Mouse (Mus musculus) frontal cortex, adult 2 months (tissue): ENCODE data around the gene Dstyk. TPM values are rescaled to one million over a fixed set of nuclear protein-coding genes. Genes with fewer than 3 reads are reported as not detected.
"Not testable (repeated sequence)": the region's sequence is repeated elsewhere in the genome, so short reads cannot be mapped to it uniquely, and the experiment has no call there.

Source experiments
- DNase-seq, 2 experiments: peaks; one replicate each; pipeline ENCODE4 v3.0.0; 2022; ENCODE audit warnings: low spot score in 1 of 2; ENCODE audit errors: extremely low spot score in 1 of 2
- polyA plus RNA-seq: library from polyadenylated mRNA; depleted of rRNA; stranded (reverse); fragments of >200 nt; gene quantifications from 2 replicates; pipeline ENCODE4 v1.2.3, GENCODE M21; 2012

The Dstyk gene
- polyA plus RNA-seq, 1 experiment, result 26.6 TPM

- no peak for DNase-seq
These were observed 16.7 kb downstream of the Dstyk start for GRCm38 (mm10) chr1:132434032-132434431.

- no peak for DNase-seq
These were observed 19.1 kb downstream of the Dstyk start for GRCm38 (mm10) chr1:132436320-132436958.

- DNase-seq, result peak in 1 of 2 experiments; percentile 23
These were observed 19.6 kb downstream of the Dstyk start for GRCm38 (mm10) chr1:132436960-132437359.

- no peak for DNase-seq
These were observed 20.0 kb downstream of the Dstyk start for GRCm38 (mm10) chr1:132437389-132437788.

DNA sequence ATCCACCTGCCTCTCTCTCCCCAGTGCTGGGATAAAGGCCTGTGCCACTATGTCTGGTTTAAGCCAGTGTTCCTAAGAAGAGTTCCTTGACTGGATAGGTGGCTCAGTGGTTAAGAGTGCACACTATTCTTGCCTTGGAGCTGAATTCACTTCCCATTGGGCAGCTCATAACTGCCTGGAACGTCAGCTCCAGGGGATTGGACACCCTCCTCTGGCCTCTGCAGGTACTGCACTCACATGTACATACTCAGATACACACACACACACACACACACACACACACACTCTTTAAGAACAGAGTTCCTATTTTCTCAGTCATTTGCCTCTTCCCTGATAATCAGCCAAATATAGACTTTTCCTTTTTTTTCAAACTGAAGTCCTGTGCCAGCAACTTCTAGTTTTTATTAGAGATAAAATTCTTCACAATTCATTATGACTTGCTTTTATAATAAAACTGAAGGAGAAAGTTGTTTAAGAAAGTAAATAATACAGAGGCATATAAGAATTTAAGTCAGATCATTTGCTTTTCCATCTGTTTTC lies 23.6 kb downstream of the Dstyk start:
- no peak for DNase-seq

GRCm38 (mm10) chr1:132449742-132450141 lies 32.4 kb downstream of the Dstyk start:
- no peak for DNase-seq

DNA sequence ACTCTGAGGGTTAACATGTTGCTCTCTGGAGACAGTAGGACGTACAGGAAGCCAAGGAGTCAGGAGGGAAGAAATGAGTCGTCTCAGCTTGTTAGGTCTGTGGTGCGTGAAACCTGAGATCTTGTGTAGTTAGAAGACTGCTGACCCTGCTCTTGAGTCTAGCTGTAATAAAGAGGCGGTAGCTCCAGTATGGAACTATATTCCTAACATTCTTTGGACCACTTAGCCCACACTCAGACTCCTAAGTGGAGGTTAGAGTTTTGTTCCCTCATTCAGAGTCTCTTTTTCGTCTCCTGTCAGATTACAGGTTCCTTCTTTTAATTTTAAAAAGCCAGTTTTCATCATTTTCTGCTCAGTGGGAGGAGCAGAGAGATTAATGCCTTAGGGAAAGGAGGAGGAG lies 47.3 kb downstream of the Dstyk start:
- no peak for DNase-seq

- DNase-seq, result no peak
These were observed 51.6 kb downstream of the Dstyk start for GRCm38 (mm10) chr1:132468926-132469325.

DNA sequence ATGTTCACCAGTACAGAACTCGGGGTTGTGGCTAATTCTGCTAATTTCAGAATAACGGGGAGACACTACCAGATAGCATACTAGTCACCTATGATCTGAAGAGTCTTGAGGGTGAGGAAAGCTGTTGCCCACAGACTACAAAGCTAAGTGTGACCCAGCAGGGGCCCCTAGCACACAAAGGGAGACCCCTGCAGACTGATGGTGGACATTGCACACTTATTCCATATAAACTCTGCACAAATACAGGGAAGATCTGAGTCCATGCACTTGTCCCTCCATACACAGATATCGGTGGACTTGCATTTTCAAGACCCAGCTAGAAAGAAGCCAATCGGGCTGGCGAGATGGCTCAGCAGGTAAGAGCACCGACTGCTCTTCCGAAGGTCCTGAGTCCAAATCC lies 52.2 kb downstream of the Dstyk start:
- no peak for DNase-seq

DNA sequence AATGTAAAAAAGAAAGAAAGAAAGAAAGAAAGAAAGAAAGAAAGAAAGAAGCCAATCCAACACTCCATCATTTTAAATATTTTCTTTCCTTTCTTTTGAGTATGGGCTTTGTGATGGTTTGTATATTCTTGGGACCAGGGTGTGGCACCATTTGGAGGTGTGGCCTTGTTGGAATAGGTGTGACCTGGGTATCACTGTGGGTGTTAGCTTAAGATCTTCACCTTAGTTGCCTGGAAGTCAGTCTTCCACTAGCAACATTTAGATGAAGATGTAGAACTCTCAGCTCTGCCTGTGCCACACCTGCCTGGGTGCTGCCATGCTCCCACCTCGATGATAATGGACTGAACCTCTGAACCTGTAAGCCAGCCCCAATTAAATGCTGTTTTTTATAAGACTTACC lies 52.7 kb downstream of the Dstyk start:
- not testable (repeated sequence) for DNase-seq

GRCm38 (mm10) chr1:132471032-132471431 lies 53.7 kb downstream of the Dstyk start:
- no peak for DNase-seq

GRCm38 (mm10) chr1:132471499-132471898 lies 54.1 kb downstream of the Dstyk start:
- no peak for DNase-seq

- DNase-seq, result no peak
These were observed 55.2 kb downstream of the Dstyk start for GRCm38 (mm10) chr1:132472537-132472936.

- DNase-seq, result no peak
These were observed 57.1 kb downstream of the Dstyk start for GRCm38 (mm10) chr1:132474496-132474895.

DNA sequence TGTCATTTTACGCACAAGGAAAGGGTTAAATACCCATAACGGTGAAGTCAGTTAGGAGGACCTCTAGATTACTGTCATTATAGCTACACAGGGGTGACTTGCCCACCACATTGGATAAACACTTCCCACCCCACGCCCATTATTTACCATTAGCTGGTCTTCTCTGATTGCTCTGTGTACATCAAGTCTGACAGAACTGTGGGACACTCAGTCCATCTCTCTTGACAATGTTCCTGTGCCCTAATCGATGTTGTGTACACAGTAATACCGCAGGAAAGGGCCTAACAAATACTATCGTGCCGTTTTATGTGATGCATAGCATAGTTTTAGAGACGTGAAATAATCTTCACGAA lies 59.2 kb downstream of the Dstyk start:
- DNase-seq, result no peak

DNA sequence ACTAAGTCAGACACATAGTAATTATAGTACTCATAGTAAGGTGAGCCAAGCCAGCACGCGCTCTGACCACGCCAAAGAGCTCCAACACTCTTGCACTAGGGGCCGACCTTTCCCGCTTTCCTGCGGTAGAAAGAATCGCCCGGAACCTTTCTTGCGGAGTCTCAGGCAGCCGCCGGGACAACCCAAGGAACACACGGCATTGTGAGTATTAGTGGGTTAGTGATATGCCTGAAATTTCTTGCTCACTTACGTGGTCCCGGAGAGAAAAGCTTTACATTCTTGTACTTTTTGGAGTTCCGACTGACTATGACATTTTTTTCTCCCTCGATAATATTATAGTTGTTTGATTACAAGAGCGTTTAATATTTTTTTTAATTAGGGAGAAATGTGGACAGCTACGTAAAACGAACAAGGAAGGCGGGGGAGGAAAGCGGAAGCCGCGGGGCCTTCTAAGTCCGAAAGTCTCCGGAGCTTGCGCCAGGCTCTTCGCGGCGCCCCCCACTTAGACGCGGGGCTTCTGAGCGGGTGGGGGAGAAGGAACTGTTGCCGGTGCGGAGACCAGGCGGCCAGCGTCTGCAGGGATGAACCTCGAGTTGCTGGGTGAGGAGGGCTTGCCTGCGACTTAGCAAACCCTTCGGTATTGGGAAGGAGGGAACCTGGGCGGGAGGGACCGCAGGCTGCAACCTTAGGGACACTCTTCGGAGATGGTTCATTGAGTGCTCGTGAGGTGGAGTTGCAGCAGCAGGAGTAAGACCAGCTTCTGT lies 59.8 kb downstream of the Dstyk start, which contains the start of gene Rbbp5:
TSS of gene Rbbp5 (plus strand) at position 438 of the 764 bp plus-strand sequence.
- DNase-seq, result peak; percentile 58 to 93

- DNase-seq, result no peak
These were observed 62.1 kb downstream of the Dstyk start for GRCm38 (mm10) chr1:132479438-132479837.

GRCm38 (mm10) chr1:132481619-132482018 lies 64.3 kb downstream of the Dstyk start:
- DNase-seq, result no peak

- no peak for DNase-seq
These were observed 65.9 kb downstream of the Dstyk start for GRCm38 (mm10) chr1:132483234-132483633.

DNA sequence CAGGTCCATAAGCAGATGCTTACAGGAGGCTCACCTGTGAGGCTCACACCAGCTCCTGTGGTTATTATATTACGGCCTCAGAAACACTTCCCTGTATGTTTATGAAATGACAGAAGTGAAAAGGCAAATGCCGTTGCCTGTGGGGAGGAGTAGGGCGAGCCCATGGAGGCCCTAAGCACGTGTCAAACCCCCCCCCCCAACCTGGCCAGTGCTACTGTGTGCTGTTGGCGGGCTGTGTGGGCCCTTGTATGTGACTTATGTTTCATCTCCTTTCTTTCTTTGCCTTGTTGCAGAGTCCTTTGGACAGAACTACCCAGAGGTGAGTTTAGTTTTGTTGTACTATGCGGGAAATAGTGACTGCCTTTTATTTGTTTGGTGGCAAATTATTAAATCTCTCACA lies 66.4 kb downstream of the Dstyk start:
- DNase-seq, result no peak

DNA sequence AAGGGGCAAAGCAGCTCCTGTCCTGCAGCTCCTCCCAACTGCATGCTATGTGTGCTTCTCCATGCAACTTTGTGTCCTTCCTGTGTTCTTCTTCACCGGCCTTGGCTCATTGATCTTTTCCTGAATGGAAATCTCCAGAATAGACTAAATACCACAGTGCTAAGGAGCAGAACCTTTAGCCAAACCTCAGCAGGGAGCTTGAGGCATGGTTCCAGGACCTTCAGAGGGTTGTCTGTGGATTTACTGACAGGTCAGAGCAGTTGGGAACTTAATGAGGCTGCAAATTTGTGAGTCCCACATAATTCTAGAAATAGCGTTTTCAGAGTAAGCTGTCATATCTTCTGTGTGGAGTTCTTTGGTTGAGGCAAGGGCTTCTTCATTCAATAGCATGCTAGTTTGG lies 83.2 kb downstream of the Dstyk start:
- no peak for DNase-seq

DNA sequence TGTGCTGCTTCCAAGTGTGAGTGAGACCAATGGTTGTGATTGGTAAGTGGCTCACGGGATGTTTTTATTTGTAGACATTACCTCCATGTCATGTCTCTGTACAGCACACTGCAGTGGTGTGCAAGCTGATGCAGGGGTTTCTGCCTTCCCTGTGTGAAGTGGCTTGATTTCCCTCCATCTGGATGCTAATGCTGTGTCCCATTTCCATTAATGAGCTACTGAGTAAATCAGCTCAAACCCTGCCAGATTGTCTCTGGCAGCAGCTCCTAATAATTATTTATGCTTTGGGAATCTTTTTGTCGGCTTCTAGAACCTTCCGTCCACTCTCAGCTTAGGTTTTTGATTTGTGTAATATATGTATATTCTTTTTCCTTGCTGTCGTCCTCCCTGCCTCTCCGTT lies 87.8 kb downstream of the Dstyk start:
- no peak for DNase-seq
